Mouse (Mus musculus) lung, postnatal 0 days (tissue): Measurements from ENCODE around the gene Accs. TPM values are rescaled to one million over a fixed set of nuclear protein-coding genes. Genes with fewer than 3 reads are reported as not detected.
A peak's percentile ranks its signal among the peaks of the same experiment; 100 is the strongest.

Experiments used
- ATAC-seq: fragments of 200-750 bp; cut with Nextera tagmentation; 2 replicates; pipeline ENCODE4 v1.8.0; 2017; ENCODE audit warnings: moderate library complexity
- DNase-seq: peaks from one replicate; pipeline ENCODE4 v3.0.0-alpha.2; 2016; ENCODE audit warnings: low spot score
- H3K27ac ChIP-seq: fragments of 300-500 bp; sonication (generic); 2 replicates; pipeline ENCODE4 v1.5.1; 2014; ENCODE audit warnings: antibody characterized with exemption, mild to moderate bottlenecking, low read length, mixed read lengths
- H3K27me3 ChIP-seq: fragments of 300-500 bp; sonication (generic); replicated peaks from 2 replicates; pipeline ENCODE4 v1.6.1; 2014; ENCODE audit warnings: low read length, mixed read lengths; ENCODE audit not compliant: insufficient read depth
- H3K36me3 ChIP-seq: fragments of 300-500 bp; sonication (generic); 2 replicates; pipeline ENCODE4 v1.6.1; 2014; ENCODE audit warnings: low read length, mixed read lengths; ENCODE audit not compliant: insufficient read depth
- H3K4me1 ChIP-seq: fragments of 300-500 bp; sonication (generic); 2 replicates; pipeline ENCODE4 v1.6.1; 2014; ENCODE audit warnings: antibody characterized with exemption, low read depth, low read length, mixed read lengths; ENCODE audit not compliant: insufficient read depth
- H3K4me2 ChIP-seq: fragments of 300-500 bp; sonication (generic); replicated peaks from 2 replicates; pipeline ENCODE4 v1.6.1; 2014; ENCODE audit warnings: low read depth, mild to moderate bottlenecking, low read length, moderate library complexity, mixed read lengths
- H3K4me3 ChIP-seq: fragments of 300-500 bp; sonication (generic); 2 replicates; pipeline ENCODE4 v1.5.1; 2014; ENCODE audit warnings: low read depth, low read length
- H3K9ac ChIP-seq: fragments of 300-500 bp; sonication (generic); replicated peaks from 2 replicates; pipeline ENCODE4 v1.6.1; 2014; ENCODE audit warnings: low read depth, mild to moderate bottlenecking
- H3K9me3 ChIP-seq: fragments of 300-500 bp; sonication (generic); 2 replicates; pipeline ENCODE4 v1.6.1; 2016; ENCODE audit warnings: low read length, mixed read lengths
- CTCF ChIP-seq: IDR thresholded peaks from 2 replicates; pipeline ENCODE4 v1.5.1; 2016; ENCODE audit warnings: antibody characterized with exemption, mild to moderate bottlenecking
- EP300 ChIP-seq: IDR thresholded peaks from 2 replicates; pipeline ENCODE4 v1.6.1; 2016; ENCODE audit warnings: antibody characterized with exemption, mild to moderate bottlenecking, control low read depth
- WGBS: fragments of 180-500 bp; shearing (Covaris S2); extraction: QIAGEN DNeasy Blood & Tissue Kit; methylation state at CpG from one replicate; pipeline ENCODE4 v1.1.7; 2014; 5-methylcytosine and 5-hydroxymethylcytosine counted together
- polyA plus RNA-seq: library from polyadenylated mRNA; unstranded; fragments of >200 nt; fragmentation: Nextera tagmentation; extraction: Ambion mirVana; gene quantifications from 2 replicates; pipeline ENCODE4 v1.2.1, GENCODE M21; 2015

Accs gene
- polyA plus RNA-seq, 1 experiment from 2014 or later = 6.0 TPM

DNA sequence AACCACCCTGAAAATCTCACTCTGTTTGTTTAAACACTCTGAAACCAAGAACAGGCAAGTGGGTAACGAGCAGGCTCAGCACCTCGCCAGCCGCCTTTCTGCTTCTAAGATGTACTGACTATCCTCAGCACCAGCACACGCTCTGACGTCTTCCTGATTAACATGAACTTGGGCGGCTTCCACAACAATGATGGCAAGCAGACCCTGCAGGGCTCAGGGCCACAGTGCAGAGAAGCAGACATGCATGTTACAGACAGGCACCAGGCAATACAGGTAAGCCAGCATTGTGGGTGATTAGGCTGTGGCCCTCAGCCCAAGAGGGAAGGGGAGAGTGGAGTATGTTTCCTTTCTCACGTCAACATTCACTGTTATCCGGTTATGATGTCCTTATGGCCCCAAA, 42.3 kb downstream of the Accs start:
- H3K9me3 ChIP-seq = no peaks in the 10 kb centered on the region
- no peaks in the 10 kb centered on the region for H3K4me1 ChIP-seq
- no peak overlapping the region for H3K4me2 ChIP-seq
- H3K36me3 ChIP-seq = peaks cover 44% of the 10 kb centered on the region
- H3K4me3 ChIP-seq = no peak overlapping the region
- ATAC-seq (no peak), DNase-seq (no peak)
- TF ChIP-seq CTCF (no peak), EP300 (no peak)
- no peak overlapping the region for H3K27ac ChIP-seq
- H3K9ac ChIP-seq = no peak overlapping the region
- no peaks in the 10 kb centered on the region for H3K27me3 ChIP-seq
- WGBS = 71% methylated on average over 8 of the region's 8 CpGs

DNA sequence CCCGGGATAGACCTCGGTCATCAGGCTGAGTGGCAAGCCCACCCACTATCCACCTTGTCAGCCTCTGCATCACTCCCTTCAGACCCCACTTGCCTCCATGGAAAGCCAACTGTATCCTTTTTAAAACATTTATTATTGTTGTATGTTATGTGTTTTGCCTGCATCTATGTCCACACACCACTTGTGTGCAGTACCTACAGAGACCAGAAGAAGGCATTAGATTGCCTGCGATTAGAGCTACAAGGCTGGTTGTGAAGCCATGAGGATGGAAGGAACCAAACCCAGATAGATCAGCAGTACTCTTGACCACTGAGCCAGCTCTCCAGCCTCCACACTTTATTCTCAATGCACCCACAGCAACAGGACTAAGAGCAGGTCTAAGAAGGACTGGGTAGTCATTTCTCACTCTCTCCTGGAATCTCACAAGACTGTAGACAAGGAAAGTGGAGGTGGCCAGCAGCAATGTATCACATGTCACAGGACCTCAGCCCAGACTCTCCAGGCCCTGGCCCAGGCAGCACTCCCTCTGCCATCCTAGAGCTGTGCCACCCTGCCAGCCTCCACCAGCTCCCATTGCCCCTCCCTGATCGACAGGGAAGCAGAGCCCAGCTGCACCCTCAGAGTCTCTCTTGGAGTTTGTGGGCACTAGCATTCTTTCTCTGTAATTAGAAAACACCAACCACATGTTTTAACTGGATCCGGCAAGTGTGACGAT, 43.1 kb downstream of the Accs start:
- H3K36me3 ChIP-seq = peaks cover 41% of the 10 kb centered on the region

DNA sequence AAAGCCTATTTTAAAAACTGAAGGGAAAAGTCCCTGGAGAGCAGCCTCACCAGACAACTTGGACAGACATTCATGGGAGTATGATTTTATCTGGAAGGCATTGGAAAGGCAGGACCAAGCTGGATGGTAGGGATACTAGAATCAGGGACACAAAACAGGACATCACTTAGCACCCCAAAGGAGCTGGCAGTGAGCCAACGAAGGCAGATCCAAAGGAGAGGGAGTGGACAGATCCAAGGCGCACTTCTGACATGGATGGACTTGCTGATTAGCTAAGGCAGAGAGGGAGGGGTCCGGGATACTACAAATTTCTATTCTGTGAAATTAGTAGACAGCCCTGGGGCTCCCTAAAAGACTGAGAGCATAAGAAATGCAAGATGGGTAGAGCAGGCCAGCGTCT, 44.2 kb downstream of the Accs start:
- no peaks in the 10 kb centered on the region for H3K9me3 ChIP-seq
- TF ChIP-seq CTCF (no peak), EP300 (no peak)
- H3K4me2 ChIP-seq = no peak overlapping the region
- H3K4me3 ChIP-seq = no peak overlapping the region
- peaks cover 31% of the 10 kb centered on the region for H3K36me3 ChIP-seq
- no peak for ATAC-seq
- no peak overlapping the region for H3K27ac ChIP-seq
- 76% methylated on average over 4 of the region's 4 CpGs for WGBS
- DNase-seq = no peak
- H3K4me1 ChIP-seq = no peaks in the 10 kb centered on the region
- no peaks in the 10 kb centered on the region for H3K27me3 ChIP-seq
- no peak overlapping the region for H3K9ac ChIP-seq

More for the DNA sequence above, 43.1 kb downstream of the Accs start:
- no peak overlapping the region for H3K4me2 ChIP-seq
- no peak overlapping the region for H3K9ac ChIP-seq
- no peak for DNase-seq
- TF ChIP-seq EP300 (no peak), CTCF (peak; percentile 36)
- ATAC-seq = no peak
- H3K27ac ChIP-seq = no peak overlapping the region
- 93% methylated on average over 6 of the region's 6 CpGs for WGBS
- no peaks in the 10 kb centered on the region for H3K4me1 ChIP-seq
- H3K9me3 ChIP-seq = no peaks in the 10 kb centered on the region
- no peaks in the 10 kb centered on the region for H3K27me3 ChIP-seq
- H3K4me3 ChIP-seq = no peak overlapping the region

DNA sequence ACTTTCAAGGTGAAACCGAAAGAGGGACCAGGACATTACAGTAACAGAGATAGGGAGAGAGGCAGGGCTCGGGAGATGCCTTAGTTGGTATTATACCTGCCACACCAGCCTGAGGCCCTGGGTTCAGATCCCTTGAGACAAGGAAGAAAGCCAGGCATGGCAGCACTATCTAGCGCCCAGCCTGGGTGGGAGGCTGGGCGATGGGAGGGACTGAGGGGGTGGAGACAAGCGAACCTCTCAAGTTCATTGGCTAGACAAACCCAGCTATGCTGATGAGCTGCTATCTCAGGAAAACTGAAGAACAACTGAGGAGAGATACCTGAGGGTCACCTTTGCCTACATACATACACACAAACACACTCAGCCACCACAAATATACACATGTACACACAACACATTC, 44.7 kb downstream of the Accs start:
- H3K36me3 ChIP-seq = peaks cover 31% of the 10 kb centered on the region
- DNase-seq (no peak), ATAC-seq (no peak)
- 87% methylated on average over 5 of the region's 5 CpGs for WGBS
- H3K9ac ChIP-seq = no peak overlapping the region
- no peak overlapping the region for H3K27ac ChIP-seq
- no peak for TF ChIP-seq EP300
- TF ChIP-seq CTCF = no peak
- H3K9me3 ChIP-seq = no peaks in the 10 kb centered on the region
- no peak overlapping the region for H3K4me2 ChIP-seq
- H3K27me3 ChIP-seq = no peaks in the 10 kb centered on the region
- no peak overlapping the region for H3K4me3 ChIP-seq
- no peaks in the 10 kb centered on the region for H3K4me1 ChIP-seq

DNA sequence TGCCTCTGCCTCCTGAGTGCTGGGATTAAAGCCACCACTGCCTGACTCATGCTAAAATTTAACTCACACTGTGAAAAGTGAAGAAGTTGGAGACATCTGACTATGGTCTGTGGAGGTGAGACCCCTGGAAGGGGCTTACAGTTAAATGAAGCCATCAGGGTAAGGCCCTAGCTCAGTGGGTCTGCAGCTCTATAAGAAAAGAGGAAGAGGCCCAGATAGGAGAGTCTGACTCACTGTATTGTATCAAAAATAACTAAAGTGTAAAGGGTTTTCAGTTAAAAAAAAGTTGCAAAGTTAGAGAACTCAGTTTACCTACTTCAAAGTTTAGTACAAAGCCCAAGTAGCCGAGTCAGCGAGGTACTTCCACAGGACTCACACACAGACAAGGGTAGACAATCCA, 46.8 kb downstream of the Accs start:
- Histone ChIP-seq H3K27ac (no peak overlapping the region), H3K27me3 (no peaks in the 10 kb centered on the region), H3K4me1 (peaks cover under 1% of the 10 kb centered on the region; the same call in 1 of the 2 replicates), H3K4me2 (no peak overlapping the region), H3K9ac (no peak overlapping the region), H3K36me3 (peaks cover 26% of the 10 kb centered on the region; the same call in 1 of the 2 replicates), H3K4me3 (no peak overlapping the region), H3K9me3 (no peaks in the 10 kb centered on the region)
- ATAC-seq = no peak
- 94% methylated on average over 2 of the region's 2 CpGs for WGBS
- no peak for DNase-seq
- TF ChIP-seq EP300 (no peak), CTCF (no peak)

DNA sequence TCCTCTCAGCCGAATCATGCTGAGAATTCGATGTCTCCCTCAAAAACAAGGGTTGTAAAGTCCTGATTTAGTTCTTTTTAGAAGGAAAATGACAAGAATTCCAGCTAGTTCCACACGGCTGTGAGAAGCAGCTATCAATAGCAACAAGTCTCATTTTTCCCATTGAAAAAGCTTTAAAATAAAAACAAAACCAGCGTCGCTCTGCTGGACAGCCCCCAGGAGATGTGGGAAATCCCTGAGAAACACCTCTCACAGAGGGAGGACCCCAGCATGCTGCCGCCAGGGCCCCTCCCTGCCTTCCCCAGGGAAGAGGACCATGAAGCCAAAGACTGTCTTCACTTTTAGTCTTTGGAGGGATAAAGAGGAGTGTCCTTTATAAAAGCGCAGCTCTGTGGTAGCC, 48.6 kb downstream of the Accs start:
- Histone ChIP-seq H3K36me3 (peaks cover 20% of the 10 kb centered on the region), H3K27me3 (no peaks in the 10 kb centered on the region), H3K4me2 (no peak overlapping the region), H3K9me3 (no peaks in the 10 kb centered on the region), H3K4me1 (peaks cover 3% of the 10 kb centered on the region; the same call in 1 of the 2 replicates), H3K9ac (no peak overlapping the region), H3K27ac (no peak overlapping the region), H3K4me3 (no peak overlapping the region)
- ATAC-seq (no peak), DNase-seq (no peak)
- TF ChIP-seq CTCF = no peak
- no peak for TF ChIP-seq EP300
- WGBS = 82% methylated on average over 7 of the region's 7 CpGs
